Mouse (Mus musculus): ENCODE measurements at regions not wholly inside any gene's neighbourhood (a gene's known extent, or its start where the extent isn't known, plus 50 kb on each side); places are given as distances from the start of the nearest gene placed in this dataset.

- Histone ChIP-seq H3K36me3 (replicated peaks) (no peaks in the 10 kb centered on the region), H3K4me1 (replicated peaks) (no peaks in the 10 kb centered on the region), H3K4me2 (no peak overlapping the region), H3K27ac (replicated peaks) (no peak overlapping the region), H3K9ac (no peak overlapping the region), H3K9me3 (replicated peaks) (peaks cover 5% of the 10 kb centered on the region), H3K27me3 (no peaks in the 10 kb centered on the region), H3K4me3 (replicated peaks) (no peak overlapping the region)
- 53% methylated on average over 3 of the region's 3 CpGs for WGBS (ENCODE audit: insufficient replicate concordance)
- ATAC-seq (ENCODE audit: insufficient read depth), result no peak
Measured at GRCm38 (mm10) chr12:21519058-21519457, 101.6 kb upstream of the Ywhaq start.

- no peaks in the 10 kb centered on the region for H3K36me3 ChIP-seq (replicated peaks)
- ATAC-seq (ENCODE audit: insufficient read depth), result no peak
- no peak overlapping the region for H3K4me3 ChIP-seq (replicated peaks)
- H3K27me3 ChIP-seq, result no peaks in the 10 kb centered on the region
- H3K4me2 ChIP-seq, result no peak overlapping the region
- H3K27ac ChIP-seq (replicated peaks), result no peak overlapping the region
- peaks cover 5% of the 10 kb centered on the region for H3K9me3 ChIP-seq (replicated peaks)
- H3K9ac ChIP-seq, result no peak overlapping the region
- 59% methylated on average over 2 of the region's 2 CpGs for WGBS (ENCODE audit: insufficient replicate concordance)
- H3K4me1 ChIP-seq (replicated peaks), result no peaks in the 10 kb centered on the region
Measured at GRCm38 (mm10) chr12:21512736-21513135, 95.3 kb upstream of the Ywhaq start.

GRCm38 (mm10) chr12:21511043-21511665, 93.7 kb upstream of the Ywhaq start:
- H3K27ac ChIP-seq (replicated peaks), result no peak overlapping the region
- 65% methylated on average over 8 of the region's 8 CpGs for WGBS (ENCODE audit: insufficient replicate concordance)
- no peaks in the 10 kb centered on the region for H3K36me3 ChIP-seq (replicated peaks)
- ATAC-seq (ENCODE audit: insufficient read depth), result no peak
- H3K4me1 ChIP-seq (replicated peaks), result no peaks in the 10 kb centered on the region
- no peak overlapping the region for H3K4me2 ChIP-seq
- no peak overlapping the region for H3K4me3 ChIP-seq (replicated peaks)
- peaks cover under 1% of the 10 kb centered on the region; the same call in 1 of the 2 replicates for H3K9me3 ChIP-seq (replicated peaks)
- no peaks in the 10 kb centered on the region for H3K27me3 ChIP-seq
- H3K9ac ChIP-seq, result no peak overlapping the region

GRCm38 (mm10) chr12:21507080-21507479, 89.6 kb upstream of the Ywhaq start:
- H3K27ac ChIP-seq (replicated peaks), result no peak overlapping the region
- no peaks in the 10 kb centered on the region for H3K36me3 ChIP-seq (replicated peaks)
- no peak overlapping the region for H3K9ac ChIP-seq
- no peak overlapping the region for H3K4me3 ChIP-seq (replicated peaks)
- no peak for ATAC-seq (ENCODE audit: insufficient read depth)
- no peaks in the 10 kb centered on the region for H3K9me3 ChIP-seq (replicated peaks)
- H3K27me3 ChIP-seq, result no peaks in the 10 kb centered on the region
- no peak overlapping the region for H3K4me2 ChIP-seq
- WGBS (ENCODE audit: insufficient replicate concordance), result 17% methylated on average over 1 of the region's 1 CpGs
- no peaks in the 10 kb centered on the region for H3K4me1 ChIP-seq (replicated peaks)

GRCm38 (mm10) chr12:21505731-21506368, 88.4 kb upstream of the Ywhaq start:
- Histone ChIP-seq H3K4me3 (replicated peaks) (no peak overlapping the region), H3K27ac (replicated peaks) (no peak overlapping the region), H3K9me3 (replicated peaks) (no peaks in the 10 kb centered on the region), H3K4me2 (no peak overlapping the region), H3K9ac (no peak overlapping the region), H3K36me3 (replicated peaks) (no peaks in the 10 kb centered on the region), H3K27me3 (no peaks in the 10 kb centered on the region), H3K4me1 (replicated peaks) (no peaks in the 10 kb centered on the region)
- 60% methylated on average over 6 of the region's 6 CpGs for WGBS (ENCODE audit: insufficient replicate concordance)
- no peak for ATAC-seq (ENCODE audit: insufficient read depth)

- no peak overlapping the region for H3K27ac ChIP-seq (replicated peaks)
- H3K4me2 ChIP-seq, result no peak overlapping the region
- no peak overlapping the region for H3K9ac ChIP-seq
- no peaks in the 10 kb centered on the region for H3K36me3 ChIP-seq (replicated peaks)
- 67% methylated on average over 4 of the region's 4 CpGs for WGBS (ENCODE audit: insufficient replicate concordance)
- H3K4me1 ChIP-seq (replicated peaks), result no peaks in the 10 kb centered on the region
- H3K4me3 ChIP-seq (replicated peaks), result no peak overlapping the region
- no peaks in the 10 kb centered on the region for H3K9me3 ChIP-seq (replicated peaks)
- H3K27me3 ChIP-seq, result no peaks in the 10 kb centered on the region
- ATAC-seq (ENCODE audit: insufficient read depth), result no peak
Measured at GRCm38 (mm10) chr12:21503250-21503649, 85.8 kb upstream of the Ywhaq start.

GRCm38 (mm10) chr12:21496974-21497373, 79.5 kb upstream of the Ywhaq start:
- no peaks in the 10 kb centered on the region for H3K4me1 ChIP-seq (replicated peaks)
- H3K9ac ChIP-seq, result no peak overlapping the region
- H3K27me3 ChIP-seq, result no peaks in the 10 kb centered on the region
- no peak overlapping the region for H3K4me2 ChIP-seq
- 61% methylated on average over 5 of the region's 5 CpGs for WGBS (ENCODE audit: insufficient replicate concordance)
- H3K36me3 ChIP-seq (replicated peaks), result no peaks in the 10 kb centered on the region
- H3K27ac ChIP-seq (replicated peaks), result no peak overlapping the region
- no peak for ATAC-seq (ENCODE audit: insufficient read depth)
- no peak overlapping the region for H3K4me3 ChIP-seq (replicated peaks)
- H3K9me3 ChIP-seq (replicated peaks), result no peaks in the 10 kb centered on the region

GRCm38 (mm10) chr12:21495511-21495910, 78.1 kb upstream of the Ywhaq start:
- Histone ChIP-seq H3K36me3 (replicated peaks) (no peaks in the 10 kb centered on the region), H3K27me3 (no peaks in the 10 kb centered on the region), H3K4me3 (replicated peaks) (no peak overlapping the region), H3K9ac (no peak overlapping the region), H3K27ac (replicated peaks) (no peak overlapping the region), H3K9me3 (replicated peaks) (no peaks in the 10 kb centered on the region), H3K4me2 (peak overlapping the region; percentile 10; the same call in 1 of the 2 replicates), H3K4me1 (replicated peaks) (no peaks in the 10 kb centered on the region)
- WGBS (ENCODE audit: insufficient replicate concordance), result 53% methylated on average over 6 of the region's 6 CpGs
- ATAC-seq (ENCODE audit: insufficient read depth), result peak; percentile 64

GRCm38 (mm10) chr12:21493471-21493870, 76.0 kb upstream of the Ywhaq start:
- Histone ChIP-seq H3K9ac (no peak overlapping the region), H3K27me3 (no peaks in the 10 kb centered on the region), H3K4me1 (replicated peaks) (no peaks in the 10 kb centered on the region), H3K27ac (replicated peaks) (no peak overlapping the region), H3K4me3 (replicated peaks) (no peak overlapping the region), H3K9me3 (replicated peaks) (no peaks in the 10 kb centered on the region), H3K36me3 (replicated peaks) (no peaks in the 10 kb centered on the region), H3K4me2 (no peak overlapping the region)
- 46% methylated on average over 3 of the region's 3 CpGs for WGBS (ENCODE audit: insufficient replicate concordance)
- ATAC-seq (ENCODE audit: insufficient read depth), result no peak

GRCm38 (mm10) chr12:21492549-21493291, 75.3 kb upstream of the Ywhaq start:
- no peak overlapping the region for H3K4me3 ChIP-seq (replicated peaks)
- no peak overlapping the region for H3K27ac ChIP-seq (replicated peaks)
- H3K36me3 ChIP-seq (replicated peaks), result no peaks in the 10 kb centered on the region
- no peak for ATAC-seq (ENCODE audit: insufficient read depth)
- no peak overlapping the region for H3K9ac ChIP-seq
- no peaks in the 10 kb centered on the region for H3K9me3 ChIP-seq (replicated peaks)
- no peak overlapping the region for H3K4me2 ChIP-seq
- H3K27me3 ChIP-seq, result no peaks in the 10 kb centered on the region
- H3K4me1 ChIP-seq (replicated peaks), result no peaks in the 10 kb centered on the region
- 60% methylated on average over 8 of the region's 8 CpGs for WGBS (ENCODE audit: insufficient replicate concordance)

GRCm38 (mm10) chr12:21481644-21482043, 64.2 kb upstream of the Ywhaq start:
- no peaks in the 10 kb centered on the region for H3K36me3 ChIP-seq (replicated peaks)
- H3K27me3 ChIP-seq, result no peaks in the 10 kb centered on the region
- ATAC-seq (ENCODE audit: insufficient read depth), result no peak
- H3K27ac ChIP-seq (replicated peaks), result no peak overlapping the region
- no peaks in the 10 kb centered on the region for H3K9me3 ChIP-seq (replicated peaks)
- H3K4me3 ChIP-seq (replicated peaks), result no peak overlapping the region
- 51% methylated on average over 2 of the region's 2 CpGs for WGBS (ENCODE audit: insufficient replicate concordance)
- no peak overlapping the region for H3K9ac ChIP-seq
- H3K4me2 ChIP-seq, result no peak overlapping the region
- no peaks in the 10 kb centered on the region for H3K4me1 ChIP-seq (replicated peaks)
